Mouse (Mus musculus) liver, adult 10 weeks (tissue): ENCODE measurements around the gene Ppih. TPM values are rescaled to one million over a fixed set of nuclear protein-coding genes. Genes with fewer than 3 reads are reported as not detected.

Experiments
- polyA plus RNA-seq: library from polyadenylated mRNA; stranded (reverse); fragments of 350-450 nt; fragmentation: Illumina TruSeq; extraction: RNeasy Lipid Tissue Mini Kit (QIAGEN cat#74804); gene quantifications from one replicate; pipeline ENCODE4 v1.2.3, GENCODE M21; 2014; ENCODE audit warnings: low read depth, low replicate concordance

The Ppih gene
- polyA plus RNA-seq: 13.6 TPM

DNA sequence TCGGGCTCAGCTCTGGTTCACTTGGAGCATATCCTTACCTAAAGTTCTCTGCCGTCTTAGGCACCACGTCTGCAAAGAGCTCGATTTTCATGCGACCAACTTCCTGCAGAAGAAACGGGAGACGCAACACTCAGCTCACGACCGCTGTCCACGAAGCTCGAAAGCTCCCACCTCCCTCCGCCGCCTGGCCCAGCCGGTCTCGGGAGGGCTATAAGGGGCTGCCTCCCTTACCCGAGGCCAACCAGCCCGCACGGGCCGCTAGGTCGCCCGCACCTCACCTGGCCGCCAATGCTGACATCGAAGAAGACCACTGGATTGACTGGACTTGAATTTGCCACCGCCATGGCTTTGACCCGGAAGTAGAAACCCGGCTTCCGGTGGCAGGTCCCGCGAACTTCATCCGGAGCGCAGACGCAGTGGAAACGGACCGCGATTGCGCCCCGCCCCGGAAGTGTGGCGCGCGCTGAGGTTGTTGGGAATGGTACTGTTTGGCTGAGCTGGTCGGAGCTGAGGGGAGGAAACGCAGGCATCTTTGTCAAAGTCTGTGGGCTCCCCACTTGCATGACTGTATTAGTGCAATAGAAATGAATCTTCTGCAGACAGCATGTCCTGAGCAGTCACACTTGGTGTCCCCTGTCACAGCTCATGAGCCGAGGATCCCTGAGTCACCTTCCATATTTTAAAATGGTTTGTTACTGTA lies at the start of gene Ppih:
Gene Ppih, minus strand, starts transcription at position 416 of the 700 bp plus-strand sequence.

DNA sequence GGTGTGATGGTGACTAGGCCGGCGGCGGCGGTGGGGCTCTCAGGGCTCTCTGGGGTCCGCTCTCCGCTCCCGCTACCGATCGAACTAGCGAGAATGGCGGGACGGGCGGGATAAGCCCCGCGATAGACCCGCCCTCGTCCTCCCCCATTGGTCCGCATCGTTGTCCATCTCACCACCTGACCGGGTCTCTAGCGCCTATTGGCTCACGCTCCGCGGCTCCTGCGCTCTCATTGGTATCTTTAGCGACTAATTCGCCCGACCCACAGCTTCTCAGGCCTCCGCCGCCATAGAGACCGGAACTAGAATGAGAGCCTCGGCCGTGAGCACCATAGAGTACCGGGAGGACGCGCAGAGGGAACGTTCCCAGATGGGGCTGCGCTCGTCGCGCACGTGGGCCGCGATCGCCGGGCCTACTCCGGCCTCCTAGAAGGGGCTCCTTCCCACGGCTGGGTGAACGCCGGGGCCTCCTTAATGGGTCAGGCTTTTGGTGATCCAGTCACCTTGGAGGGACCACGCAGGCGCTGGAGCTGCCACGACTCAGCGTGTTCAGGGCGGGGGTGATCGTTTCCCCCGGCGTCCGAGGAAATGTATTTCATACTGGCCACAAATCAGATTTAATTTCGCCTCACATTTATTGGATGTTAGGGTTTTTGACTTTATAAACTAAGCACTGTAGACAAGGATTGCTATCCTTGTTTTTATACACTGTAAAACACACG lies 25.8 kb downstream of the Ppih start, which contains the start of gene Ybx1:
Gene Ybx1, minus strand, starts transcription at position 190 of the 719 bp plus-strand sequence.

DNA sequence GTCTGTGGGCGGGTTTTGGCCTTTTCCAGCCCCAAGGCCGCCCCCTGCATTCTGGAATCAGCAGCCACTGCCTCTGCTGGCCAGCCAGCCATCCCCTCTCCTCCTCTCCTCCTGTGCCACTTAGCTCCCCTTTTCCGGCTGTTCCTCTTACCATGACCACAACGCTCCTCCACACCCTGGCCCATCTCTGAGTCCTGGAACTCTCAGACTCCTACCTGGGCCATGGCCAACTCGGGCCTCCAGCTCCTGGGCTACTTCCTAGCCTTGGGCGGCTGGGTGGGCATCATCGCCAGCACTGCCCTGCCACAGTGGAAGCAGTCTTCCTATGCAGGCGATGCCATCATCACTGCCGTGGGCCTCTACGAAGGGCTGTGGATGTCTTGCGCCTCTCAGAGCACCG lies 65.0 kb downstream of the Ppih start, which contains the start of gene Cldn19:
Gene Cldn19, plus strand, starts transcription at position 64 of the 400 bp plus-strand sequence.

Other genes with a start within 250 kb of the Ppih start
- gene Slc2a1, start 211.8 kb downstream of the Ppih start, polyA plus RNA-seq: 1.4 TPM
- 1.4 TPM for gene Zfp691, start 146.4 kb downstream of the Ppih start, polyA plus RNA-seq
- not detected for gene Ermap, start 130.5 kb downstream of the Ppih start, polyA plus RNA-seq
- gene Svbp, start 125.2 kb downstream of the Ppih start, polyA plus RNA-seq: 5.9 TPM
- 0.26 TPM for gene Tmem269, start 102.3 kb downstream of the Ppih start, polyA plus RNA-seq
- gene AU022252, start 87.8 kb downstream of the Ppih start, polyA plus RNA-seq: 20.6 TPM
- gene P3h1, start 87.6 kb downstream of the Ppih start, polyA plus RNA-seq: 5.8 TPM
- not detected for gene Cldn19, start 65.1 kb downstream of the Ppih start, polyA plus RNA-seq
- gene Ybx1, start 25.9 kb downstream of the Ppih start, polyA plus RNA-seq: 189 TPM
- 6.3 TPM for gene Ccdc30, start 95.0 kb upstream of the Ppih start, polyA plus RNA-seq
- gene Ppcs, start 101.9 kb upstream of the Ppih start, polyA plus RNA-seq: 30.9 TPM
- 0.40 TPM for gene Zmynd12, start 102.3 kb upstream of the Ppih start, polyA plus RNA-seq
- gene Rimkla, start 172.1 kb upstream of the Ppih start, polyA plus RNA-seq: not detected
- 10.8 TPM for gene Foxj3, start 216.5 kb upstream of the Ppih start, polyA plus RNA-seq
- gene Frg2f1, start 219.0 kb upstream of the Ppih start, polyA plus RNA-seq: 5.9 TPM